Mouse (Mus musculus) gastrocnemius, postnatal 25 days (tissue): ENCODE measurements around the gene Rpl32. TPM values are rescaled to one million over a fixed set of nuclear protein-coding genes. Genes with fewer than 3 reads are reported as not detected.
"Not testable (repeated sequence)": the region's sequence is repeated elsewhere in the genome, so short reads cannot be mapped to it uniquely, and the experiment has no call there.

Experiments
- DNase-seq: peaks from one replicate; pipeline ENCODE4 v3.0.0; 2022
- long read RNA-seq, 2 experiments: library from polyadenylated mRNA; stranded (forward); transcript quantifications; one replicate each; pipeline ENCODE4 v2.0.0; 2021
- total RNA-seq, 2 experiments: library from RNA; stranded (reverse); gene quantifications; 1 replicate in 1 of 2; 2 replicates in 1 of 2; pipeline ENCODE4 v1.2.3; 2021

The Rpl32 gene
- total RNA-seq, result 100 to 1,000 TPM; 536 to 577 TPM
- long read RNA-seq, experiment 1, transcript Rpl32-202 (3 exons, 906 nt), result minor isoform, 8 of 465 reads
- long read RNA-seq, experiment 1, transcript Rpl32-201 (4 exons, 517 nt), result major isoform, 425 of 465 reads
- long read RNA-seq, experiment 1, partial matches to known transcripts, result 32 of 465 reads
- long read RNA-seq, experiment 1, other reads (novel, unspliced or antisense), result 0 of 465 reads
- long read RNA-seq, experiment 2, transcript Rpl32-202 (3 exons, 906 nt), result minor isoform, 6 of 287 reads
- long read RNA-seq, experiment 2, transcript Rpl32-201 (4 exons, 517 nt), result major isoform, 264 of 287 reads
- long read RNA-seq, experiment 2, partial matches to known transcripts, result 17 of 287 reads
- long read RNA-seq, experiment 2, other reads (novel, unspliced or antisense), result 0 of 287 reads

GRCm38 (mm10) chr6:115808488-115809231, at the start of gene Rpl32:
Gene Rpl32, minus strand, starts transcription at chr6:115808747.
- DNase-seq, result peak; percentile 81

- DNase-seq, result no peak
These were observed 47.8 kb upstream of the Rpl32 start for GRCm38 (mm10) chr6:115856361-115856745.

GRCm38 (mm10) chr6:115855733-115856360, 47.3 kb upstream of the Rpl32 start:
- no peak for DNase-seq

GRCm38 (mm10) chr6:115854432-115854831, 45.9 kb upstream of the Rpl32 start:
- DNase-seq, result no peak

- no peak for DNase-seq
These were observed 45.4 kb upstream of the Rpl32 start for GRCm38 (mm10) chr6:115853985-115854384.

- DNase-seq, result peak; percentile 98
These were observed 44.7 kb upstream of the Rpl32 start, which contains the start of the genes Mbd4 and Ift122 for GRCm38 (mm10) chr6:115853091-115853813. Gene Mbd4, minus strand, starts transcription at chr6:115853371. Gene Ift122, plus strand, starts transcription at chr6:115853470.

GRCm38 (mm10) chr6:115852446-115853090, 44.0 kb upstream of the Rpl32 start:
- no peak for DNase-seq

GRCm38 (mm10) chr6:115848598-115849304, 40.2 kb upstream of the Rpl32 start:
- DNase-seq, result no peak

- DNase-seq, result peak; percentile 42
These were observed 38.3 kb upstream of the Rpl32 start for GRCm38 (mm10) chr6:115846640-115847411.

- DNase-seq, result no peak
These were observed 36.5 kb upstream of the Rpl32 start for GRCm38 (mm10) chr6:115845006-115845405.

- no peak for DNase-seq
These were observed 30.2 kb upstream of the Rpl32 start for GRCm38 (mm10) chr6:115838745-115839144.

- DNase-seq, result peak; percentile 52
These were observed 29.6 kb upstream of the Rpl32 start, which contains the start of gene Efcab12 for GRCm38 (mm10) chr6:115838161-115838597. Gene Efcab12, minus strand, starts transcription at chr6:115838412.

- no peak for DNase-seq
These were observed 25.3 kb upstream of the Rpl32 start for GRCm38 (mm10) chr6:115833861-115834260.

- no peak for DNase-seq
These were observed 23.8 kb upstream of the Rpl32 start for GRCm38 (mm10) chr6:115832152-115832850.

GRCm38 (mm10) chr6:115830779-115831601, 22.4 kb upstream of the Rpl32 start:
- DNase-seq, result no peak

GRCm38 (mm10) chr6:115823850-115824464, 15.4 kb upstream of the Rpl32 start:
- not testable (repeated sequence) for DNase-seq

GRCm38 (mm10) chr6:115821216-115821993, 12.9 kb upstream of the Rpl32 start:
- DNase-seq, result no peak
